Mouse (Mus musculus): ENCODE measurements around the gene Rtp4. TPM values are rescaled to one million over a fixed set of nuclear protein-coding genes. Genes with fewer than 3 reads are reported as not detected.

Rtp4 gene
- total RNA-seq, 2 experiments from 2014 or later: 1.6 to 2.1 TPM

- no peak for DNase-seq
Measured at GRCm38 (mm10) chr16:23515766-23516165, 4.3 kb upstream of the Rtp4 start.

DNA sequence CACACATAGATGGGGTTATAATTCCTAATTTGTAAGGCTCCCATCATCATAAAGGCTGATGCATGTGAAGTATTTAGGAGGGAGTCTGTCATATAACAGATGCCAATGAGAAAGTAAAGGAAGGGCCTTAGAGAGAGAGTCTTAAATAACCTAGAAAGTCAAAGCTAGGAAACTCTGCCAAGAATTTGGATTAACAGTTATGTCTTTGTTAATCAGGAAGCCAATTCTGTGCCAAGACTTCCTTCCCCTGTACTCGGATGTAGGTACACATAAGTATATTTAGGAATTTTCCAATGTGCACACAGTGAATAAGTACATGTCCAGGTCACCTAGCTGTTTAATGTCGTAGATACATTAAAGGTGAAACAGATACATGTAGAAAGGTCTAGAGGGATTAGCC lies 3.5 kb upstream of the Rtp4 start:
- no peak for DNase-seq

DNA sequence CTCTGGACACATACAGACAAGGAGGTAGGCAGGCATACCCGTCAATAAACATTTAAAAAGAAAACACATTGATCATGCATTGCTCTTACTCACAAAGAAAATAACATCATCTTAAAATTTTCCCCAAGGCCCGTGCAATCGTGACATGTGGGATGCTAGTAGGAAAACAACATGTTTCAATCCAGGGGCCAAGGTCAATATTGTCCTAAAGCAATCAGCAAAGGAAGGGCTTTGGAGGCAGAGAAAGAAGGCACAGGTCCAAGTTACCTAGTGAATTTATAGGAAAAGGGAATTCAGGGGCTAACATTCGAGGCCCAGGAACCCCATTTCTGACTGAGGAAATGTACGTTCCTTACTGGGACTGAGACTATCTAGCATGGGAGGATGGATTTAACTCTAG lies 2.9 kb upstream of the Rtp4 start:
- no peak for DNase-seq

- DNase-seq: no peak
Measured at GRCm38 (mm10) chr16:23517754-23518566, 2.1 kb upstream of the Rtp4 start.

DNA sequence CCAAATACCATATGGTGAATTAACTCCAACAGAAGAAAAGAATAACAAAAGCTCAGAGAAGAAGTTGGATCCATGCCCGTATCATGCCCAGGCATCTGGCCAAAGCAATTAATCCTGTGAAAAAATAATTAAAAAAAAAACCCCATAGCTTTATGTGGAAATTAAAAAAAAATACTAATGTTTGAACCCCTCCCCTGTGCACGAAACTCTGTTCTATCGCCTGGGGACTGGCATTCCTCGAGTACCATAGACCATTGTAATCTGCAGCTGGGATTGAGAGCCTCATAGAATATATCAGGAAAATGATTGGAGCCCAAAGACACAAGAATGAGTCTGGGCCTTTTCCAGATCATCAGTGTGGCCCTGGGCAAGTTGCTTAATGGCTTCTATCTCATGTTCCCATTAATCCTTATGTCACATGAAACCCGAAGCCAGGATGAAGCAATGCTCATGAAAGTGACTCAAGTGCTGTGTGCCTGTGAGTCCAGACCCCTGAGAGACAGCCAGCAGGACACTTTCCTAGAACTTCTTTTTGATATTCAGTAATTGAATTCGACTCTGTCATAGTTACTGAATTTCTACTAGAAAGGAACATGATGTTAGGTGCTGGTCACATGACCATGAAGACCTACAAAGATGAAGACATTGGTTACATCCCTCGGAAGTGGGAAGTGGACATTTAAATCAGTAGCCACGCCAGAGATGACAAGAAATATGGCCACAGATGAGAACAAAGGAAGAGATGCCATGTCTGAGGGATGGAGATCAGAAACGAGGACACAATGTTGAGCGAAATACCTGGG lies 1.3 kb upstream of the Rtp4 start:
- no peak for DNase-seq

DNA sequence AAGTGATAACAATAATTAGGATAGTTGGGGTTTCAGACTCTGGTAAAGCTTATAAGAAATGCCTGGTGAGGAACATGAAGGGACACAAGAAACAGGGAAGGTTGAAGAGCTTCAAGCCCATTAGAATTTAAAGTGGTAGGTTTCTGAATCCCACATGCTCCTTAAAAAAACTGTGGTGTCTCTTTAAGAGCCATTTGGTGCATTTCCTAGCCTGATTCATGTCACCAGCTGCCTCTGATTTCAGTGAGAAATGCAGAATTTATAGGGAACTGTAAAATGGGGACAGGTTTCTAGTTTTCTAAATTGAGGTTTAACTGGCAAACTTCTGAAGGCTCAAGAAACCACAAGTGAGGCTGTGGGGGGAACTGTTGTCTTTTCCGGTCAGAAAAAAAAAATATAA lies 320 bp upstream of the Rtp4 start:
- no peak for DNase-seq

GRCm38 (mm10) chr16:23521092-23521491 lies 1.0 kb downstream of the Rtp4 start:
- no peak for DNase-seq

DNA sequence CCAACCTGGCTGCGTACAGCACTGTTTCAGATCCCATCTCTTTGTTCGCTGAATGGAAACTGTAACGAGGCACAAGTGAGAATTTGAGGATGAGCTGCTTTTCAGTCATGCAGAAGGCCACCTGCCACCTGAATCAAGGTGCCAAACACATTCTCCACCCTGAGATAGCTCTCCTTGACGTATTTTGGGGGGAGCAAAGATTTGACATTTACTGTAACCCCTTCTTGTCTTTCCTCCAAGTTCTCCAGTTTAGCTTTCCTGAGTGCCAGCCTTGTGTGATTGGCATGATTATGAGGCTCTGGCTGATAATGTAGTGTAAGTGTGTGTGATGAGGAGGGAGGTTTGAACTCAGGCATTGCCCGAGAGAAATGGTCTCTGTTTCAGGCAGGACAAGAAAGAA lies 2.0 kb downstream of the Rtp4 start:
- DNase-seq: no peak

DNA sequence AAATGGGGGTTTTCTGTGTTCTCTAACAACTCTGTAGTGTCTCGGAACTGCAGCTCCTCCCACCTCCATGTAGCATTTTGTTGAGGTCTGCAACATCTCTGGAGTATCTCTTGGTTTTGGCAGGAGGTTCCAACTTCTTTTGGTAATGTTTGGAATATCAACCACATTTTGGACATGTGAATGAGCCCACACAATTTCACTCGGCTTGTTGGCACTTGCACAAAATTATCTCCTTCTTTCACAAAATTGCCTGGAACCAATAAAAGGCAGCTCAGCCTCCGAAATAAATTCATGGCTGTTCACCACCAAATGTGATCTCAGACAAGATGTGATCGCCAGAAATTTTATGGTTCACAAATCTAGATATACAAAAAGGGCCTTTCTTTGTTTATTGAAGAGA lies 9.1 kb downstream of the Rtp4 start:
- no peak for DNase-seq

- no peak for DNase-seq
Measured at GRCm38 (mm10) chr16:23533707-23534106, 13.6 kb downstream of the Rtp4 start.

DNA sequence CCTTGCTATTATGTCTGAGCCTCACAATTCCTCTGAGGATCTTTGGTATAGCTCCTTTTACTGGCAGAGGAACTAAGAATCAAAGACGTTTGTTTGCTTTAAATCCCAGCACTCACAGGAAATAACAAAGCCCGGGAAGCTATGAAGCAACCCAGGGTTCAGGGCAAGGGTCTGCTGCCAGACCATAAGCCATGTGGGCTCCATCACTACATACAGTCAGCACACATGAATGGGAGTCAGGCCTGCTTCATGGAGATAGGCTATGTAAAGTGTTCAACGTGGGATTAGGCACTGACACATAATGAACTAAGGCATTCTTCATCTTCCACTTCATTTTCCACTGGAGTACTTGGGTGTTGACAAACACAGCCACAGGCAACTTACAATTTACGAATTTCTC lies 21.0 kb downstream of the Rtp4 start:
- no peak for DNase-seq

DNA sequence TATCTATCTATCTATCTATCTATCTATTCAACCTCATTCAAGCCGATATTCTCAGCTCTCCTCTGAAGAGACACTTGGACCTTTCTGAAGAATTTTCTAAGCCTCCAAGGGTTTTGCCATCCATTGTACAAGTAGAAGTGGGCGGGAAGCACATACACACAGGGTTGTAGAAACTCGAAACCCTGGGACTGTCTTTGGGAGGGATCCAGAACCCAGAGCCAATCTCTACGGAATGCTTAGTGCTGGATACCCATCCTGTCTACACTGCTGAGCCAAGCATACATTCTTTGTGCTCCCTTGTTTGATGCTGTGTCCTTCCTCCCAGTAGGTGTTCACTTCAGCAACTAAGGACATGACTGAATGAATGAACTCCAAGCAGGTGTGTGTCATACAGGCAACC lies 22.8 kb downstream of the Rtp4 start:
- no peak for DNase-seq

DNA sequence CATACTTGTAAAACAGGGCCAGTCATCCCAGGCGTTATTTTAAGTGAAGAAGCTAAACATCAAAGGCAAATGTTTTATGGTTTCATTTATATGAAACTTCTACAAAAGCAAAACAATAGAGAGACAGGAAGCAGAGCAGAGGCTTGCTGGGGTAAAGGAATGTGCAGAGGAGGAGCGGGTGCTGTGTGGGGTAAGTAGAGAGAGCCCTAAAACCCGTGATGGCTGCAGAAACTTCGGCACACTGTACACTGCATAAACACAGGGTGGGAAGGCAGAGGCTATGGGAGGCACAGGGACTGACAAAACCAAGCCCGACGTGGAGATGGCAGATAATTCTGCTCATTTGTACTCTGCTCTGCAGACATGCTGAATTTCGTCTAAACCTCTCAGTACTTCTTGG lies 24.3 kb downstream of the Rtp4 start:
- no peak for DNase-seq

GRCm38 (mm10) chr16:23547783-23548182 lies 27.7 kb downstream of the Rtp4 start:
- DNase-seq: no peak

DNA sequence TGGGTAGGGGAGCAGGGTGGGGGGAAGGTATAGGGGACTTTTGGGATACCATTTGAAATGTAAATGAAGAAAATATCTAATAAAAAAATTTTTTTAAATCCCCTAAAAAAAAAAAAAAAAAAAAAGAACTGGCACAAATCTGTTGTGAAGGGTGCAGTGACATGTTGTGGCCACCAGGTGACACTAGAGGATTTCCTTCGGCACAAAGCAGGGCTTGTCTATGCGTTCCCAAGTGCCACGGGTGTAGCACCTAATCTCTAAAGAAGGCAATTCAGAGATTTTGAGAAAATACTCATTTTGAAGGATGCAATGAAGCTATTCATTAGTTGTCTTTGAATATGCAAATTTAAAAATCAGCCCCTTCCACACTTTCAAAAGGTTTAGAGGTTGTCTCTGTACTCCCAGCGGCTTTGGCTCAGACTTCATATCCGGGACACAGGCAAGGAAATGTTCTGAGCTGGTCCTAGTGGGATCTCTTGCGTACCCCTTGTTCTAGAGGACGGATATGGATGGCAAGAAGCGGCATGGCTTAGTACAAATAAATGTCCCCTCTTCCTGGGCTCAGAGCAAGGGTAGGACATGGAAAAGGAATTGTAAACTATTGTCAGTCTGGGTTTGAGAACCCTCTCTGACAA lies 30.4 kb downstream of the Rtp4 start:
- peak; percentile 51 for DNase-seq

- DNase-seq: no peak
Measured at GRCm38 (mm10) chr16:23550981-23551582, 31.0 kb downstream of the Rtp4 start.

GRCm38 (mm10) chr16:23554673-23555072 lies 34.6 kb downstream of the Rtp4 start:
- no peak for DNase-seq

GRCm38 (mm10) chr16:23557195-23557594 lies 37.1 kb downstream of the Rtp4 start:
- no peak for DNase-seq

DNA sequence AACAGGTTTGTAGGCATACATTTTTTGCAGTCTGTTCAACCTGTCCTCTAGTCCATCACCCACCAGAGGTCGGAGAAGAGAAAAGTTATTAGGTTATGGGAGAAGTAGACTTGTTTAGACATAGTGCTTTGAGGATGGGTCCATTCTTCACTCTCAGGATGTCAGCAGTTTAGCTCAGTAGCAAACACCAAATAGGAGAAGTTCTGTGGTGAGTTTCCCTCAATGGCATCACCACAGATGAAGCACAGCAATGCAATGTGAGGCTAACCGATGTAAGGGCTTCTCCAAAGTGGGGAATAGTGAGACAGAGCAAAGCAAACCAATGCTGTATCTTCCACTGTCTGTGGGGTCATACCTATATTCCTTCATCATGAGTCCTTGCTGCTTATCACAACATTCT lies 37.6 kb downstream of the Rtp4 start:
- DNase-seq: no peak

- no peak for DNase-seq
Measured at GRCm38 (mm10) chr16:23568369-23568958, 48.4 kb downstream of the Rtp4 start.

- no peak for DNase-seq
Measured at GRCm38 (mm10) chr16:23574561-23574960, 54.5 kb downstream of the Rtp4 start.
